Mouse (Mus musculus): ENCODE measurements around the gene Prim2. TPM values are rescaled to one million over a fixed set of nuclear protein-coding genes. Genes with fewer than 3 reads are reported as not detected.

The Prim2 gene
- polyA plus RNA-seq, 1 experiment from 2014 or later: 46.8 TPM

- H3K36me3 ChIP-seq (ENCODE audit: insufficient read depth): no peaks in the 10 kb centered on the region
- H3K27me3 ChIP-seq (ENCODE audit: insufficient read depth, low read length): no peaks in the 10 kb centered on the region
- no peak overlapping the region for H3K4me2 ChIP-seq
- TF ChIP-seq CTCF (IDR thresholded peaks at IDR 0.05; ENCODE audit: low read depth): no peak
- H3K27ac ChIP-seq (ENCODE audit: low read depth): no peak overlapping the region
- H3K9me3 ChIP-seq (ENCODE audit: low read depth, low read length): no peaks in the 10 kb centered on the region
- H3K4me1 ChIP-seq (ENCODE audit: insufficient read depth): no peaks in the 10 kb centered on the region
- 86% methylated on average over 8 of the region's 8 CpGs for WGBS
- H3K4me3 ChIP-seq (ENCODE audit: low read depth, low read length): no peak overlapping the region
- H3K9ac ChIP-seq: no peak overlapping the region
- ATAC-seq (ENCODE audit: insufficient read depth) (no peak), DNase-seq (no peak)
These were observed 208.9 kb downstream of the Prim2 start for GRCm38 (mm10) chr1:33460703-33461102.

- TF ChIP-seq CTCF (IDR thresholded peaks at IDR 0.05; ENCODE audit: low read depth): no peak
- DNase-seq: no peak
- Histone ChIP-seq H3K4me2 (no peak overlapping the region), H3K4me1 (ENCODE audit: insufficient read depth) (no peaks in the 10 kb centered on the region), H3K27me3 (ENCODE audit: insufficient read depth, low read length) (no peaks in the 10 kb centered on the region), H3K9ac (no peak overlapping the region), H3K36me3 (ENCODE audit: insufficient read depth) (no peaks in the 10 kb centered on the region), H3K27ac (ENCODE audit: low read depth) (no peak overlapping the region), H3K9me3 (ENCODE audit: low read depth, low read length) (no peaks in the 10 kb centered on the region), H3K4me3 (ENCODE audit: low read depth, low read length) (no peak overlapping the region)
- 87% methylated on average over 3 of the region's 3 CpGs for WGBS
- ATAC-seq (ENCODE audit: insufficient read depth): no peak
These were observed 209.3 kb downstream of the Prim2 start for GRCm38 (mm10) chr1:33460262-33460661.

- no peak overlapping the region for H3K9ac ChIP-seq
- no peak overlapping the region for H3K27ac ChIP-seq (ENCODE audit: low read depth)
- no peak overlapping the region for H3K4me3 ChIP-seq (ENCODE audit: low read depth, low read length)
- TF ChIP-seq CTCF (IDR thresholded peaks at IDR 0.05; ENCODE audit: low read depth): no peak
- no peaks in the 10 kb centered on the region for H3K27me3 ChIP-seq (ENCODE audit: insufficient read depth, low read length)
- no peaks in the 10 kb centered on the region for H3K9me3 ChIP-seq (ENCODE audit: low read depth, low read length)
- no peaks in the 10 kb centered on the region for H3K36me3 ChIP-seq (ENCODE audit: insufficient read depth)
- no peak overlapping the region for H3K4me2 ChIP-seq
- no peak for ATAC-seq (ENCODE audit: insufficient read depth)
- WGBS: 87% methylated on average over 3 of the region's 3 CpGs
- no peaks in the 10 kb centered on the region for H3K4me1 ChIP-seq (ENCODE audit: insufficient read depth)
- DNase-seq: no peak
These were observed 210.6 kb downstream of the Prim2 start for GRCm38 (mm10) chr1:33458950-33459349.

- Histone ChIP-seq H3K4me3 (ENCODE audit: low read depth, low read length) (no peak overlapping the region), H3K9me3 (ENCODE audit: low read depth, low read length) (no peaks in the 10 kb centered on the region), H3K9ac (no peak overlapping the region), H3K4me2 (no peak overlapping the region), H3K36me3 (ENCODE audit: insufficient read depth) (no peaks in the 10 kb centered on the region), H3K4me1 (ENCODE audit: insufficient read depth) (no peaks in the 10 kb centered on the region), H3K27me3 (ENCODE audit: insufficient read depth, low read length) (no peaks in the 10 kb centered on the region), H3K27ac (ENCODE audit: low read depth) (no peak overlapping the region)
- DNase-seq (no peak), ATAC-seq (ENCODE audit: insufficient read depth) (no peak)
- TF ChIP-seq CTCF (IDR thresholded peaks at IDR 0.05; ENCODE audit: low read depth): no peak
- 94% methylated on average over 6 of the region's 6 CpGs for WGBS
These were observed 215.3 kb downstream of the Prim2 start for GRCm38 (mm10) chr1:33454251-33454650.

GRCm38 (mm10) chr1:33453299-33453698 is 216.3 kb downstream of the Prim2 start:
- DNase-seq: no peak
- H3K4me1 ChIP-seq (ENCODE audit: insufficient read depth): no peaks in the 10 kb centered on the region
- no peaks in the 10 kb centered on the region for H3K9me3 ChIP-seq (ENCODE audit: low read depth, low read length)
- WGBS: 90% methylated on average over 9 of the region's 9 CpGs
- no peaks in the 10 kb centered on the region for H3K36me3 ChIP-seq (ENCODE audit: insufficient read depth)
- no peak overlapping the region for H3K27ac ChIP-seq (ENCODE audit: low read depth)
- no peaks in the 10 kb centered on the region for H3K27me3 ChIP-seq (ENCODE audit: insufficient read depth, low read length)
- H3K4me3 ChIP-seq (ENCODE audit: low read depth, low read length): no peak overlapping the region
- TF ChIP-seq CTCF (IDR thresholded peaks at IDR 0.05; ENCODE audit: low read depth): no peak
- H3K9ac ChIP-seq: no peak overlapping the region
- H3K4me2 ChIP-seq: no peak overlapping the region
- no peak for ATAC-seq (ENCODE audit: insufficient read depth)

GRCm38 (mm10) chr1:33447179-33447578 is 222.4 kb downstream of the Prim2 start:
- H3K4me2 ChIP-seq: no peak overlapping the region
- no peak for ATAC-seq (ENCODE audit: insufficient read depth)
- H3K4me1 ChIP-seq (ENCODE audit: insufficient read depth): no peaks in the 10 kb centered on the region
- H3K27me3 ChIP-seq (ENCODE audit: insufficient read depth, low read length): no peaks in the 10 kb centered on the region
- WGBS: 78% methylated on average over 4 of the region's 4 CpGs
- H3K27ac ChIP-seq (ENCODE audit: low read depth): no peak overlapping the region
- H3K9me3 ChIP-seq (ENCODE audit: low read depth, low read length): no peaks in the 10 kb centered on the region
- no peaks in the 10 kb centered on the region for H3K36me3 ChIP-seq (ENCODE audit: insufficient read depth)
- H3K9ac ChIP-seq: no peak overlapping the region
- no peak overlapping the region for H3K4me3 ChIP-seq (ENCODE audit: low read depth, low read length)
- TF ChIP-seq CTCF (IDR thresholded peaks at IDR 0.05; ENCODE audit: low read depth): no peak
- DNase-seq: no peak

GRCm38 (mm10) chr1:33436167-33436566 is 233.4 kb downstream of the Prim2 start:
- H3K27me3 ChIP-seq (ENCODE audit: insufficient read depth, low read length): no peaks in the 10 kb centered on the region
- no peak overlapping the region for H3K4me2 ChIP-seq
- DNase-seq (no peak), ATAC-seq (ENCODE audit: insufficient read depth) (no peak)
- H3K4me3 ChIP-seq (ENCODE audit: low read depth, low read length): no peak overlapping the region
- H3K9ac ChIP-seq: no peak overlapping the region
- WGBS: 86% methylated on average over 2 of the region's 2 CpGs
- no peaks in the 10 kb centered on the region for H3K4me1 ChIP-seq (ENCODE audit: insufficient read depth)
- no peak for TF ChIP-seq CTCF (IDR thresholded peaks at IDR 0.05; ENCODE audit: low read depth)
- H3K27ac ChIP-seq (ENCODE audit: low read depth): no peak overlapping the region
- no peaks in the 10 kb centered on the region for H3K36me3 ChIP-seq (ENCODE audit: insufficient read depth)
- H3K9me3 ChIP-seq (ENCODE audit: low read depth, low read length): no peaks in the 10 kb centered on the region

Other genes starting within 250 kb of the Prim2 start
- gene Rab23, start 50.1 kb upstream of the Prim2 start, polyA plus RNA-seq (2014; fragmentation: Nextera tagmentation; extraction: Ambion mirVana): 22.1 and 23.8 TPM in 2 replicates
- gene Bag2, start 88.0 kb upstream of the Prim2 start, polyA plus RNA-seq (2014; fragmentation: Nextera tagmentation; extraction: Ambion mirVana): 39.4 and 43.8 TPM in 2 replicates
- 32.4 and 34.3 TPM in 2 replicates for gene Zfp451, start 144.8 kb upstream of the Prim2 start, polyA plus RNA-seq (2014; fragmentation: Nextera tagmentation; extraction: Ambion mirVana)
- 0.21 and 1.0 TPM in 2 replicates for gene Bend6, start 238.0 kb upstream of the Prim2 start, polyA plus RNA-seq (2014; fragmentation: Nextera tagmentation; extraction: Ambion mirVana)
- 15.6 and 16.1 TPM in 2 replicates for gene Dst, start 238.4 kb upstream of the Prim2 start, polyA plus RNA-seq (2014; fragmentation: Nextera tagmentation; extraction: Ambion mirVana)

Data from lung, embryonic 14.5 days (tissue).